Mouse (Mus musculus) neural tube, embryonic 12.5 days (tissue): ENCODE measurements around the gene Tube1. TPM values are rescaled to one million over a fixed set of nuclear protein-coding genes. Genes with fewer than 3 reads are reported as not detected.

ENCODE experiments used
- ATAC-seq: fragments of 200-750 bp; cut with Nextera tagmentation; 2 replicates; pipeline ENCODE4 v1.8.0; 2017; ENCODE audit warnings: low read depth, mild to moderate bottlenecking, moderate TSS enrichment, moderate library complexity; ENCODE audit not compliant: low FRiP score
- H3K27ac ChIP-seq: fragments of 300-500 bp; sonication (generic); 2 replicates; pipeline ENCODE4 v1.5.1; 2016
- H3K27me3 ChIP-seq: fragments of 300-500 bp; sonication (generic); replicated peaks from 2 replicates; pipeline ENCODE4 v1.6.1; 2016; ENCODE audit warnings: mild to moderate bottlenecking
- H3K36me3 ChIP-seq: fragments of 300-500 bp; sonication (generic); 2 replicates; pipeline ENCODE4 v1.6.1; 2016; ENCODE audit warnings: mild to moderate bottlenecking
- H3K4me1 ChIP-seq: fragments of 300-500 bp; sonication (generic); 2 replicates; pipeline ENCODE4 v1.6.1; 2016
- H3K4me2 ChIP-seq: fragments of 300-500 bp; sonication (generic); replicated peaks from 2 replicates; pipeline ENCODE4 v1.6.1; 2016; ENCODE audit warnings: mild to moderate bottlenecking
- H3K4me3 ChIP-seq: fragments of 300-500 bp; sonication (generic); 2 replicates; pipeline ENCODE4 v1.5.1; 2016
- H3K9ac ChIP-seq: fragments of 300-500 bp; sonication (generic); 2 replicates; pipeline ENCODE4 v1.6.1; 2016; ENCODE audit warnings: mild to moderate bottlenecking
- H3K9me3 ChIP-seq: fragments of 300-500 bp; sonication (generic); 2 replicates; pipeline ENCODE4 v1.6.1; 2016; ENCODE audit warnings: mild to moderate bottlenecking
- WGBS: fragments of 180-500 bp; shearing (Covaris S2); methylation state at CpG from one replicate; pipeline ENCODE4 v1.1.7; 2016; 5-methylcytosine and 5-hydroxymethylcytosine counted together
- polyA plus RNA-seq: library from polyadenylated mRNA; unstranded; fragments of >200 nt; fragmentation: Nextera tagmentation; extraction: Ambion mirVana; gene quantifications from 2 replicates; pipeline ENCODE4 v1.2.1, GENCODE M21; 2016

Gene Tube1
- polyA plus RNA-seq, 1 experiment from 2014 or later: 14.5 TPM

DNA sequence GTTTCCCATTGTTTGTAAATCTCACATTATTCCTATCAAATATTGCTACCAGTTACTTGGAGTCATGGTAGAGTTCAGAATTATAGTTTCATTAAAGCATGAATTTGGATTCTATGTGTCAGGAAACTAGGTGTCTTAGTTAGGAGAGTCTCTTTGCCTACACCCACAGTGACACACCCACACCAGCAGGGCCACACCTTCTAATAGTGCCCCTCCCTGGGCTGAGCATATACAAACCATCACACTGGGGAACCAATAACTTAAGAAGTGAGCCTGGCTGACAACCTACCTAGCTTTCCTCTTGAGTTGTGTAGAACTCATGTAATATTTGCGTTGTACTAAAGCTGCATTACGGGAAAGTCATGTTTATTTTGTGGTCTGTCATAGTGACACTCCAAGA lies 7.6 kb downstream of the Tube1 start:
- Histone ChIP-seq H3K4me1 (no peaks in the 10 kb centered on the region), H3K4me2 (no peak overlapping the region), H3K27me3 (no peaks in the 10 kb centered on the region), H3K9ac (no peak overlapping the region), H3K4me3 (no peak overlapping the region), H3K9me3 (no peaks in the 10 kb centered on the region), H3K36me3 (peaks cover 42% of the 10 kb centered on the region), H3K27ac (no peak overlapping the region)
- WGBS: 93% methylated on average over 2 of the region's 2 CpGs
- no peak for ATAC-seq

GRCm38 (mm10) chr10:39142216-39142615 lies 8.4 kb downstream of the Tube1 start:
- Histone ChIP-seq H3K4me2 (no peak overlapping the region), H3K9me3 (no peaks in the 10 kb centered on the region), H3K4me3 (no peak overlapping the region), H3K4me1 (no peaks in the 10 kb centered on the region), H3K9ac (no peak overlapping the region), H3K27ac (no peak overlapping the region), H3K27me3 (no peaks in the 10 kb centered on the region), H3K36me3 (peaks cover 48% of the 10 kb centered on the region)
- WGBS: 65% methylated on average over 12 of the region's 12 CpGs
- 0 out of 2 replicates have a peak, but pooled peaks have one; percentile 25 for ATAC-seq

DNA sequence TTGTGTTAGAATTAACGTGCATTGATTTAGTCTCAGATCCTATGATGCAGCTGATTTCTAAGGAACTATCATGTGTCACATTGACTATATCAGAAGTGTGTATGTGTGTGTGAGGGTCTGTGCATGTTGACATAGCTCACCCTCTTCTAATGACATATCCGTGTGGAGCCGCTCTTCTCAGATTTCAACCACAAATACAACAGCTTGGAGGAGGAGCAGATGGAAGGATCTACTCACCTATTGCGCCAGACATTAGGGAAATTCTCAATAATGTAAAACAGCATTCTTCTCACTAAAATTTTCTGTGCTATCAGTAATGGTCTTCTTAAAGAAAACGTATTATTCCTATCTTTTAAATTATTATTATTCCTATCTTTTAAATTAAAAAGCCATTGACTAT lies 22.9 kb downstream of the Tube1 start:
- Histone ChIP-seq H3K27ac (no peak overlapping the region), H3K4me1 (no peaks in the 10 kb centered on the region), H3K36me3 (no peaks in the 10 kb centered on the region), H3K27me3 (no peaks in the 10 kb centered on the region), H3K9ac (no peak overlapping the region), H3K9me3 (no peaks in the 10 kb centered on the region), H3K4me2 (no peak overlapping the region), H3K4me3 (no peak overlapping the region)
- 87% methylated on average over 5 of the region's 5 CpGs for WGBS
- no peak for ATAC-seq

DNA sequence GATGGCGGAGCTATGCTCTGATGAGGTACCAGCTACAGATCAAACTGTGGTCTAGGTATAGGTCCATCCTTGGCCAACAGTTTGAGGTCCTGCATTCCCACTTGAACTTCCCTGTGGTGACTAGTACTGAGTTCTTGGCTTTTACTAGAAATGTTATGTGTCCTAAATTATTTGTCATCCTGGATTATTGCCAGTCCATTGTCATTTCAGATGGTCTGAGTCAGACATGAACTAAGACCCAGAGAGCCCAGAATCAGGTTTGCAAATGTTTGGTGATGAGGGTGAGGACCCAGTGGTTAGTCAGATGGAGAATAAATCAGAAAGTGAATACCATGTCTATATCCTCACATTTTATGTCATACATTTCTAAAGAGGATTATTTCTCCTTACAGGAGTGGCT lies 23.5 kb downstream of the Tube1 start:
- no peak for ATAC-seq
- no peak overlapping the region for H3K9ac ChIP-seq
- no peak overlapping the region for H3K4me2 ChIP-seq
- no peaks in the 10 kb centered on the region for H3K4me1 ChIP-seq
- H3K4me3 ChIP-seq: no peak overlapping the region
- 95% methylated on average over 1 of the region's 1 CpGs for WGBS
- no peaks in the 10 kb centered on the region for H3K9me3 ChIP-seq
- no peaks in the 10 kb centered on the region for H3K27me3 ChIP-seq
- no peak overlapping the region for H3K27ac ChIP-seq
- H3K36me3 ChIP-seq: no peaks in the 10 kb centered on the region

- 54% methylated on average over 12 of the region's 12 CpGs for WGBS
- no peak overlapping the region for H3K4me2 ChIP-seq
- H3K27me3 ChIP-seq: no peaks in the 10 kb centered on the region
- no peak for ATAC-seq
- H3K27ac ChIP-seq: no peak overlapping the region
- no peak overlapping the region for H3K4me3 ChIP-seq
- H3K9me3 ChIP-seq: no peaks in the 10 kb centered on the region
- no peaks in the 10 kb centered on the region for H3K4me1 ChIP-seq
- H3K36me3 ChIP-seq: no peaks in the 10 kb centered on the region
- H3K9ac ChIP-seq: no peak overlapping the region
Measured at GRCm38 (mm10) chr10:39158306-39158705, 24.5 kb downstream of the Tube1 start.

DNA sequence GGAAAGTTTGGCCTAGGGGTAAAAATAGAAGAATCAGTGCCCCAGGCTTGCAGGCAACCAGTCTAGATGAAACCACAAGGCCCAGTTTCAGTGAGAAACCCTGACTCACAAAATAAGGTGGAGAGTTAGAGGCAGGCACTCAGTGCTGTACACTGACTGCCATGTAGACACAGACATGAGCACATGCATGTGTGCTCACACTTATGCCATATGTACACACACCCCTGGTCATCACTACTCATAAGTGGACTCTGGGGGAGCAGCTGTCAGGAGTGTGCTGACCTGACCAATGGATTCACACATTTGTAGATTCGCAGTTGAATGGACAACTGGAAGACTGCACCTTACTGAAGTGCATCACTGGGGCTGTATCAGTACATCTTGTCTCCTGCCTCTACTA lies 27.6 kb downstream of the Tube1 start:
- no peak for ATAC-seq
- Histone ChIP-seq H3K36me3 (no peaks in the 10 kb centered on the region), H3K9ac (no peak overlapping the region), H3K4me1 (no peaks in the 10 kb centered on the region), H3K9me3 (no peaks in the 10 kb centered on the region), H3K4me3 (no peak overlapping the region), H3K4me2 (no peak overlapping the region), H3K27me3 (no peaks in the 10 kb centered on the region), H3K27ac (no peak overlapping the region)
- WGBS: 95% methylated on average over 1 of the region's 1 CpGs

GRCm38 (mm10) chr10:39162666-39163484 lies 29.1 kb downstream of the Tube1 start:
- 46% methylated on average over 18 of the region's 18 CpGs for WGBS

GRCm38 (mm10) chr10:39163694-39164093 lies 29.9 kb downstream of the Tube1 start, which contains the start of gene Ccn6:
Gene Ccn6 (minus strand): TSS chr10:39163794.
- no peaks in the 10 kb centered on the region for H3K9me3 ChIP-seq
- H3K4me1 ChIP-seq: no peaks in the 10 kb centered on the region
- H3K27me3 ChIP-seq: no peaks in the 10 kb centered on the region
- 86% methylated on average over 10 of the region's 10 CpGs for WGBS
- no peaks in the 10 kb centered on the region for H3K36me3 ChIP-seq
- no peak for ATAC-seq
- no peak within 1 kb of the TSS for H3K9ac ChIP-seq
- H3K27ac ChIP-seq: no peak within 1 kb of the TSS
- no peak within 1 kb of the TSS for H3K4me3 ChIP-seq
- H3K4me2 ChIP-seq: no peak within 1 kb of the TSS

More at GRCm38 (mm10) chr10:39162666-39163484, 29.1 kb downstream of the Tube1 start:
- Histone ChIP-seq H3K36me3 (no peaks in the 10 kb centered on the region), H3K9ac (no peak overlapping the region), H3K4me2 (no peak overlapping the region), H3K4me1 (no peaks in the 10 kb centered on the region), H3K27me3 (no peaks in the 10 kb centered on the region), H3K4me3 (no peak overlapping the region), H3K27ac (no peak overlapping the region), H3K9me3 (no peaks in the 10 kb centered on the region)
- ATAC-seq: no peak

DNA sequence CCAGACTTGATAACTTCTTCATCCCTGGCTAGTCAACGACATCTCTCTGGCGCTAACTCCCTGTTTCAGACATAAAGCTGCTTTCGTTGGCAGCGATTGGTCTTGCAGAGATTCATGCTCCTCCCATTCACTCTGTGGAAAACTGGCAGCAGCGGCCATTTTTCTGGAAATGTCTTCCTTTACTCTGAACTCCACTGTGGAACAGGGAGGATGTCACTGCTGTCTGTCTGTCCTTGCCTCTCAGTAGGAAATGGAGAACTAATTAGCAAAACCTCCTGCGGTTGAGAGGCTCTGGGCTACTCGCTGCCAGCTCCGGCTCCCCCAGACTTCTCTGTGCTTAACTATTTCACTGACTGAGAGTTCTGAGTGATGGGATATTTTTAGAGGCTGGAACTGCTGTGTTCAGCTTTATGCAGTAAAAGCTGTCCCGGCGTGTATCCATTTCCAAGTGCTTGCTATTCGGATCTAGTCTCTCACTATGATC lies 31.9 kb downstream of the Tube1 start:
- no peak overlapping the region for H3K9ac ChIP-seq
- 40% methylated on average over 11 of the region's 11 CpGs for WGBS
- H3K27me3 ChIP-seq: no peaks in the 10 kb centered on the region
- H3K36me3 ChIP-seq: no peaks in the 10 kb centered on the region
- H3K4me2 ChIP-seq: peak overlapping the region; percentile 35
- 0 out of 2 replicates have a peak, but pooled peaks have one; percentile 5 for ATAC-seq
- H3K9me3 ChIP-seq: no peaks in the 10 kb centered on the region
- H3K27ac ChIP-seq: peak overlapping the region; percentile 26; the same call in 1 of the 2 replicates
- peaks cover 9% of the 10 kb centered on the region for H3K4me1 ChIP-seq
- 0 out of 2 replicates have a peak overlapping the region, but pooled peaks have one; percentile 11 for H3K4me3 ChIP-seq

DNA sequence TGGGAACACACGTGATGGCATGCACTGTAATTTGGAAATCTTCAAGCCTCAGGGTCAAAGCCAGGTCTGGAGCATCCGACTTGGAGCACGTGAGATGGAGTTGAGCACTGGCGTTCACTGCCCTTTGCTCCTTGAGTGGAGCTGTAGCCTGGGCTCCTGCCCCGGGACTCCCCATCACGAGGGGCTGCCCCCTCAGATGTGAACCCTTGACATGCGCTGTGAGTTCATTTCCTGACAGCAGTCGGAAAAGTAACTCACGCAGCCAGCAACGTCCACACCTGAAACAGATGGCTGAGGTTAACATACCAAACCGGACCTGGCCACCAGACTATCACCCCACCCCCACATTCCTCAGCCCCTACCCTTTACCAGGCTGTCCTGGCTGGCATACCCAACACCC lies 33.8 kb downstream of the Tube1 start:
- Histone ChIP-seq H3K27me3 (no peaks in the 10 kb centered on the region), H3K9ac (no peak overlapping the region), H3K27ac (no peak overlapping the region), H3K36me3 (no peaks in the 10 kb centered on the region), H3K4me1 (peaks cover 18% of the 10 kb centered on the region), H3K4me3 (no peak overlapping the region), H3K4me2 (no peak overlapping the region), H3K9me3 (no peaks in the 10 kb centered on the region)
- WGBS: 86% methylated on average over 11 of the region's 11 CpGs
- no peak for ATAC-seq

GRCm38 (mm10) chr10:39169642-39170041 lies 35.9 kb downstream of the Tube1 start:
- no peak overlapping the region for H3K27ac ChIP-seq
- H3K36me3 ChIP-seq: no peaks in the 10 kb centered on the region
- H3K9me3 ChIP-seq: no peaks in the 10 kb centered on the region
- H3K27me3 ChIP-seq: no peaks in the 10 kb centered on the region
- no peak overlapping the region for H3K4me2 ChIP-seq
- no peak for ATAC-seq
- H3K4me3 ChIP-seq: no peak overlapping the region
- H3K9ac ChIP-seq: no peak overlapping the region
- WGBS: 52% methylated on average over 9 of the region's 9 CpGs
- peaks cover 26% of the 10 kb centered on the region for H3K4me1 ChIP-seq

DNA sequence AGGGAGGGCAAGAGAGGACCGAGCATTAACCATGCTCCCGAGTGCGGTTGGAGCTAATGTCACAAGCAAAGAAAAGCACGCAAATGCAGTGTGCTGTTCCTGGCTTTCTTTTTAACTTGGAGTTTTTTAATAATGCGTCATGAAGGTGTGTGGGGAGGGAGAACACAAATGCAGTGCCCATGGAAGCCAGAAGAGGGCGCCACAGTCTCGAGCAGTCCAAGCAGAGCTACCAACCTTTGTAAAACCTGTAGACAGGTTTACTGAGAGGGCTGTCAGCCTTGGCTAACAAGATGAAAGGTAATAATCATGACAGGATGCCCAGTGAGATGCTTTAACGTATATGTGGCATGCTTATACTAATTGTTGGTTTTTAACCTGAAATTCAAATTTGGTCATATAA lies 36.4 kb downstream of the Tube1 start:
- Histone ChIP-seq H3K27ac (no peak overlapping the region), H3K9me3 (no peaks in the 10 kb centered on the region), H3K27me3 (no peaks in the 10 kb centered on the region), H3K4me3 (no peak overlapping the region), H3K36me3 (no peaks in the 10 kb centered on the region), H3K4me2 (peak overlapping the region; percentile 68), H3K4me1 (peaks cover 26% of the 10 kb centered on the region), H3K9ac (no peak overlapping the region)
- no peak for ATAC-seq
- 11% methylated on average over 8 of the region's 8 CpGs for WGBS

DNA sequence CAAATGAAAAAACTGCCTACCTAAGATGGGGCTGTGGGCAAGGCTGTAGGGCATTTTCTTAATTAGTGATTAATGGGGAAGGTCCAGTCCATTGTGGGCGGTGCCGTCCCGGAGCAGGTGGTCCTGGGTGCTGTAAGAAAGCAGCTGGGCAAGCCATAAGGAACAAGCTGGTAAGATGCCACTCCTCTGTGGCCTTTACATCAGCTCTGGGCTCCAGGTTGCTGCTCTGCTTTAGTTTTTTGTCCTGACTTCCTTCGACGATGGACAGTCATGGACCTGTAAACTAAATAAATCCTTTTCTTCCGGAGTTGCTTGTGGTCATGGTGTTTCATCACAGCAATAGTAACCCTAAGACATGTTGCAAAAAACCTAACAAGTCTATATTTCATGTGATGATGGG lies 36.9 kb downstream of the Tube1 start:
- Histone ChIP-seq H3K4me3 (no peak overlapping the region), H3K4me2 (peak overlapping the region; percentile 68), H3K9me3 (no peaks in the 10 kb centered on the region), H3K36me3 (no peaks in the 10 kb centered on the region), H3K9ac (no peak overlapping the region), H3K4me1 (peaks cover 26% of the 10 kb centered on the region), H3K27ac (no peak overlapping the region), H3K27me3 (no peaks in the 10 kb centered on the region)
- WGBS: 11% methylated on average over 6 of the region's 6 CpGs
- 0 out of 2 replicates have a peak, but pooled peaks have one; percentile 7 for ATAC-seq
